Mouse (Mus musculus): ENCODE measurements around the gene Ahcy. TPM values are rescaled to one million over a fixed set of nuclear protein-coding genes. Genes with fewer than 3 reads are reported as not detected.
"Not testable (repeated sequence)": the region's sequence is repeated elsewhere in the genome, so short reads cannot be mapped to it uniquely, and the experiment has no call there.

The Ahcy gene
- 45.1 and 47.6 TPM in 2 replicates for polyA plus RNA-seq (2015; fragmentation: Nextera tagmentation; extraction: Ambion mirVana)

DNA sequence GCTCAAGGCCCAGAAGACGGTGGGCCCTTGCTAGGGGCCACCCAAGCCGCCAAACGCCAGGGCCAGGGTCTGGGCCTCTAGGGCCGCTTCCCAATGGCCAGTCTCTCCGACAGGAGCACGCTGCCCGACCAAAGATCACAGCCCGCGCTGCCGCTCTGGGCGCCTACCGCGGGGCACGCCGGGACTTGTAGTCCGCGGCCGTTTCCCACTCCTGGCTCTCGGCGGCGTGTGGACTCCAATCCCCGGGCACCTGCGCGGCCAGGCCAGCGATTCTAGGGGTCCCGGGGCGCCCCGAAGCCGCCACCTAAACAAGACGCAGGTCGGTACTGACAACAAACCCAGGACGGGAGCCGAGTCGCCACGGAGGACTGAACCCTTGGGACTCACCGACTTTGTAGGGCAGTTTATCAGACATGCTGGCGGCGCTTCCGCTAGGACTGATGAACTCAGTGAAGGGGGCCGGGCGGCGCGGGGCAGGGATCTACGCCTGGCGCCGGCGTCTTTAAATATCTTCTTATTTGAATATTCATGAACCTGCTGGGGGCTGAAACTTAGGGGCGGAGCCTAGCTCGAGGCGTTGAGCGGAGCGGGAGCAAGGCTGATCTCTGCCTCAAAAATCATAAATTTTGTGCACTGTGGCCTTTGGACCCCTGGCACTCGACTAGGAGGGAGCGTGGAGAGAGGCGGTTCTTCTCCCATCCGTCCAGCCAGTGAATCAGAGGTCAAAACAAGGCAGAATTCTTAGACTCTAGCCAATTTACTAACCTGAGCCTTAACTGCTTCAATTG is at the start of gene Ahcy:
Gene Ahcy (minus strand): TSS at position 520 of the 788 bp plus-strand sequence.
- peaks cover 20% of the 10 kb centered on the region for H3K4me1 ChIP-seq (replicated peaks; ENCODE audit: control insufficient read depth, insufficient read depth, low read length)
- peak; percentile 97 for ATAC-seq
- no peaks in the 10 kb centered on the region for H3K27me3 ChIP-seq (replicated peaks; ENCODE audit: control insufficient read depth, insufficient read depth, low read length)
- H3K36me3 ChIP-seq (ENCODE audit: control insufficient read depth, insufficient read depth): no peaks in the 10 kb centered on the region
- peak within 1 kb of the TSS; percentile 77 for H3K4me2 ChIP-seq (ENCODE audit: low read length)
- peak within 1 kb of the TSS; percentile 87 for H3K4me3 ChIP-seq (replicated peaks; ENCODE audit: low read length)
- peak within 1 kb of the TSS; percentile 87 for H3K27ac ChIP-seq (ENCODE audit: low read length)
- no peaks in the 10 kb centered on the region for H3K9me3 ChIP-seq (ENCODE audit: control insufficient read depth, low read length)
- peak within 1 kb of the TSS; percentile 91 for H3K9ac ChIP-seq (replicated peaks; ENCODE audit: low read depth, low read length)
- under 1% methylated on average over 56 of the region's 56 CpGs for WGBS

DNA sequence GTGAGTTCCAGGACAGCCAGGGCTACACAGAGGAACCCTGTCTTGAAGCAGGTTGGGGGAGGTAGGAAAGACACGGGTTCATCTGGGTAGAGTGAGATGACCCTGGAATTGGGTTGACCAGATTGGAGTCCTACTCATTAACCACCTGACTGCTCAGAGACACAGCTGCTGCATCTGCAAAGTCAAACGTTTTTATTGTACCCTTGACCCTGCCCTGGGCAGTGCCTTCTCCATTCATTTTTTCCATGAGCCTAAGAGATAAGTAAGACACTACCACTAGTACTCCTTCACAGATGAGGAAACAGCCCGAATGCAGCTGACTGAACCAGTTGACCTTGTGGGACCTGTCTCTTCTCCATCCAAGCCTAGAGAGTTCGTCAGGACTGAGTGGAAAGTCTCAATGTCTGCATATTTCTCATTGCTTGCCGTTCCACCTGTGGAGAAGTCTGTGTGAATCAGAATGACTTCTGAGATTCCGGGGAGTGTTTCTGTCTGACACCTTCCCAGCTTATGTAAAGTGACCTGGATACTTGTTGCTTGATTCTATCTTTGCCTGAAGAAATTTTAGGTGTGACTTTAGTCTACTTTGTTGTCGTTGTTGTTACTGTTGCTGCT is 41.0 kb upstream of the Ahcy start:
- ATAC-seq: no peak
- Histone ChIP-seq H3K36me3 (ENCODE audit: control insufficient read depth, insufficient read depth) (no peaks in the 10 kb centered on the region), H3K4me1 (replicated peaks; ENCODE audit: control insufficient read depth, insufficient read depth, low read length) (no peaks in the 10 kb centered on the region), H3K9ac (replicated peaks; ENCODE audit: low read depth, low read length) (no peak overlapping the region), H3K9me3 (ENCODE audit: control insufficient read depth, low read length) (no peaks in the 10 kb centered on the region), H3K4me2 (ENCODE audit: low read length) (no peak overlapping the region), H3K4me3 (replicated peaks; ENCODE audit: low read length) (no peak overlapping the region), H3K27me3 (replicated peaks; ENCODE audit: control insufficient read depth, insufficient read depth, low read length) (no peaks in the 10 kb centered on the region), H3K27ac (ENCODE audit: low read length) (no peak overlapping the region)
- 80% methylated on average over 7 of the region's 7 CpGs for whole genome bisulfite sequencing

DNA sequence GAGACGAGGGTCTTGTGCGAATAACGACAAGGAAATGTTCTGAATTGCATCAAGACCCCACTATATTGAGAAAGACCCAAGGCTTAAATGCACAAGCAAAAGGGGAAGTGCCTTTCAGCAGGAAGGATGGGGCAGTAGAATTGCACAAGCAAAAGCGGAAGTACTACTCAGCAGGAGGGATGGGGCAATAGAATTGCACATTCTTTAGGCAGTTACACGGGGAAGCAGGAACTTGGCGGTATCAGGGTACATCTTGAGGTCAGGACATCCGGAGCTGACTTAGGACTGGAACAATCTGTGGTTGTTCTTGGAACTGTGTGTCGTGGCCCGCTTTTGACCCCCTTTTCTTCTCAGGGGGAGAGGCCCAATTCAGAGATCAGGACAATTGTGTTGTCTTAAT is 33.0 kb upstream of the Ahcy start:
- not testable (repeated sequence) for H3K4me1 ChIP-seq (replicated peaks; ENCODE audit: control insufficient read depth, insufficient read depth, low read length); H3K27ac ChIP-seq (ENCODE audit: low read length); H3K36me3 ChIP-seq (ENCODE audit: control insufficient read depth, insufficient read depth); H3K9me3 ChIP-seq (ENCODE audit: control insufficient read depth, low read length); ATAC-seq; H3K27me3 ChIP-seq (replicated peaks; ENCODE audit: control insufficient read depth, insufficient read depth, low read length); H3K9ac ChIP-seq (replicated peaks; ENCODE audit: low read depth, low read length); H3K4me3 ChIP-seq (replicated peaks; ENCODE audit: low read length); H3K4me2 ChIP-seq (ENCODE audit: low read length)
- WGBS: 83% methylated on average over 9 of the region's 9 CpGs

DNA sequence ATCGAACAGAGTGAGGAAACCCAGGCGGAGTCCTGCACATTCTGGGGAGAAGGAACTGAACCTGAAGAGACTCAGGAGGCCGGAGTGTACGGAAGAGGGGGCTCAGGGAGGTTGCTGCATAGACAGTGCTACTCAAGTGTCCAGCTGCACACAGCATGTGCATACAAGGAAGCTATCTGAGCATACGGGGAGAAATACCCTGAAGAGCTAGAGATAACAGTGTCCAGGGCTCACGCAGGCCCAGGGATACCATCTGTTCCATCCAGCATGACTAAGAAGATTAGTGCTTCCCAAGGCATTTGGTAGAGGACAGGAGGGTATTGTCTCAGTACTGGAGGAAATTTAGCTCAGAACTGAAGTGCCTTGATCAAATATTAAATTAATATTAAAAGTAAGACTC is 29.3 kb upstream of the Ahcy start:
- H3K27me3 ChIP-seq (replicated peaks; ENCODE audit: control insufficient read depth, insufficient read depth, low read length): no peaks in the 10 kb centered on the region
- no peak overlapping the region for H3K9ac ChIP-seq (replicated peaks; ENCODE audit: low read depth, low read length)
- H3K9me3 ChIP-seq (ENCODE audit: control insufficient read depth, low read length): no peaks in the 10 kb centered on the region
- 80% methylated on average over 6 of the region's 6 CpGs for WGBS
- no peaks in the 10 kb centered on the region for H3K36me3 ChIP-seq (ENCODE audit: control insufficient read depth, insufficient read depth)
- H3K27ac ChIP-seq (ENCODE audit: low read length): no peak overlapping the region
- no peaks in the 10 kb centered on the region for H3K4me1 ChIP-seq (replicated peaks; ENCODE audit: control insufficient read depth, insufficient read depth, low read length)
- ATAC-seq: no peak
- no peak overlapping the region for H3K4me3 ChIP-seq (replicated peaks; ENCODE audit: low read length)
- no peak overlapping the region for H3K4me2 ChIP-seq (ENCODE audit: low read length)

DNA sequence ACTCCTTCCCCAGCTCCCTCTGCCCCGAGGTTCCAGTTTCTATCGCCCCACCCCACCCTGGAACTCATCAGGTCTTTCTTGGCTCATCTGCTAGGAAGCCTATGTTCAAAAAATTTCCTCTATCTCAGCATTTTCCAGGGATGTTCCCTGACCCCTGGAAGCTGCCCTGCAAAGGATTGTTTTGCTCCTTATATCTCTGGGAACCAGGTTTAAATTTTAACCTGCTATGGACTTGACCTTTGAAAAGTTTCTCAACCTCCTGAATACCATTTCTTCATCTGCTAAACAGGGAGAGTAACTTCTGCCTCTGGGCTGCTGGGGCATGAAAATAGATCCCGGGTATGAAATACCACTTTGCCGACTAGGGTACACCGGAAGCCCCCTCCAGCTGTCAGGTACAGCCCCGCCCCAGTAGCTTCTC is 27.5 kb upstream of the Ahcy start:
- 76% methylated on average over 6 of the region's 6 CpGs for WGBS
- H3K4me2 ChIP-seq (ENCODE audit: low read length): no peak overlapping the region
- no peaks in the 10 kb centered on the region for H3K27me3 ChIP-seq (replicated peaks; ENCODE audit: control insufficient read depth, insufficient read depth, low read length)
- ATAC-seq: no peak
- no peaks in the 10 kb centered on the region for H3K36me3 ChIP-seq (ENCODE audit: control insufficient read depth, insufficient read depth)
- H3K9me3 ChIP-seq (ENCODE audit: control insufficient read depth, low read length): no peaks in the 10 kb centered on the region
- no peak overlapping the region for H3K9ac ChIP-seq (replicated peaks; ENCODE audit: low read depth, low read length)
- H3K4me3 ChIP-seq (replicated peaks; ENCODE audit: low read length): no peak overlapping the region
- no peaks in the 10 kb centered on the region for H3K4me1 ChIP-seq (replicated peaks; ENCODE audit: control insufficient read depth, insufficient read depth, low read length)
- no peak overlapping the region for H3K27ac ChIP-seq (ENCODE audit: low read length)

DNA sequence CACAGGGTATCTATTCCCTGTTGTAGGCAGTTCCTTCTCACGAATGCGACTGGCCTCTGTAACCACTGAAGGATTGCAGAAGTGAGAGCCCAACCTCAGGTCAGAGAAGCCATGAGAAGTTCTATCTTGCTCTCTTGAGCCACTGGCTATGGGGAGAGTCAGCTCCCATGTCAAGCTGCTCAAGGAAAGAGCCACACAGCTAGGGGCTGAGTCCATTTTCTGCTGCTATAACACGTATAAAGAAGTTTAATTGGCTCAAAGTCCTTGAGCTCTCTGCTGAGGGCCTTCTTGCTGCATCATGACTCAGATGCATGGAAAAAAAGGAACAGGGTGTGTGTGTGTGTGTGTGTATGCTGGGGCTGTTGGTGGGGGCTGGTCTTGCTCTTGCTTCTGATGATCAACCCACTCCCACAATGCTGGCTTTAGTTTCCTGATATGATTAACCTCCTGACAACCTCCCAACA is 26.5 kb upstream of the Ahcy start:
- Histone ChIP-seq H3K27ac (ENCODE audit: low read length) (no peak overlapping the region), H3K9ac (replicated peaks; ENCODE audit: low read depth, low read length) (no peak overlapping the region), H3K36me3 (ENCODE audit: control insufficient read depth, insufficient read depth) (no peaks in the 10 kb centered on the region), H3K4me2 (ENCODE audit: low read length) (no peak overlapping the region), H3K4me3 (replicated peaks; ENCODE audit: low read length) (no peak overlapping the region), H3K9me3 (ENCODE audit: control insufficient read depth, low read length) (no peaks in the 10 kb centered on the region), H3K4me1 (replicated peaks; ENCODE audit: control insufficient read depth, insufficient read depth, low read length) (no peaks in the 10 kb centered on the region), H3K27me3 (replicated peaks; ENCODE audit: control insufficient read depth, insufficient read depth, low read length) (no peaks in the 10 kb centered on the region)
- 86% methylated on average over 3 of the region's 3 CpGs for WGBS
- ATAC-seq: no peak

DNA sequence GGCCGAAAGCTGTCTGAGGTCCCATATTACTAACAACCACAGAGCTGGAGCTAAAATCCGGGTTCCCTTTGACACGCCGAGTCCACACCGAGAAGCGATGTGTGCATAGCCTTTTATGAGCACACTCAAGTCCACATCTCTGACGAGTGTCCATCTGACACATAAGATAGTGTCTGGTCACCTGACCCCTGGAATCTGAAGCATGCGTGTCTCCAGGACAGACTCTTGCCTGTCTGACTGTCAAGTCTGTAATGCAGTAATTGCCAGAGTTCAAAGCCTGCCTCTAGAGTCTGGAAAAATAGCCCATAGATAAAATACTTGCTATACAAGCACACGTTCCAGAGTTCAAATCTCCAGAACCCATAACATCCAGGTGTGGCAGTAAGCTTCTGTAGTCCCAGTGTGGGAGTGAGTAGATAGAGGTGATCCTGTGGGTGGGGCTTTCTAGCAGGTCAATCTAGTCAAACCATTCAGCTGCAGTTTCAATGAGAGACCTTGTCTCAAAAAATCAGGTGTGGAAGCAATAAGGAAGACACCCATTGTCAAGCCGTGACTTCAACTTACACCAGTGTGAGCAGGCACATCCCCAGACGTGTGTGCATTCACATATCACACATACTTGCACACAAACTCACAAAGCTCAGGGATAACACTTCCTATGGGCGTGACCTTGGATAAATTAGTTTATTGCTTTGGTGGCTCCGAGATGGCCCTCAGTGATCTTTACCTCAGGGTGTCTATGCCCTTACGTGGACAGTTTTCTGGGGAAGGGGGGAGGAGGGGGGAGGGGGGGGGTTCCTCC is 25.9 kb upstream of the Ahcy start:
- no peaks in the 10 kb centered on the region for H3K27me3 ChIP-seq (replicated peaks; ENCODE audit: control insufficient read depth, insufficient read depth, low read length)
- no peaks in the 10 kb centered on the region for H3K4me1 ChIP-seq (replicated peaks; ENCODE audit: control insufficient read depth, insufficient read depth, low read length)
- no peak for ATAC-seq
- H3K36me3 ChIP-seq (ENCODE audit: control insufficient read depth, insufficient read depth): no peaks in the 10 kb centered on the region
- H3K4me3 ChIP-seq (replicated peaks; ENCODE audit: low read length): no peak overlapping the region
- H3K4me2 ChIP-seq (ENCODE audit: low read length): no peak overlapping the region
- H3K9ac ChIP-seq (replicated peaks; ENCODE audit: low read depth, low read length): no peak overlapping the region
- 88% methylated on average over 14 of the region's 14 CpGs for WGBS
- H3K27ac ChIP-seq (ENCODE audit: low read length): no peak overlapping the region
- no peaks in the 10 kb centered on the region for H3K9me3 ChIP-seq (ENCODE audit: control insufficient read depth, low read length)

DNA sequence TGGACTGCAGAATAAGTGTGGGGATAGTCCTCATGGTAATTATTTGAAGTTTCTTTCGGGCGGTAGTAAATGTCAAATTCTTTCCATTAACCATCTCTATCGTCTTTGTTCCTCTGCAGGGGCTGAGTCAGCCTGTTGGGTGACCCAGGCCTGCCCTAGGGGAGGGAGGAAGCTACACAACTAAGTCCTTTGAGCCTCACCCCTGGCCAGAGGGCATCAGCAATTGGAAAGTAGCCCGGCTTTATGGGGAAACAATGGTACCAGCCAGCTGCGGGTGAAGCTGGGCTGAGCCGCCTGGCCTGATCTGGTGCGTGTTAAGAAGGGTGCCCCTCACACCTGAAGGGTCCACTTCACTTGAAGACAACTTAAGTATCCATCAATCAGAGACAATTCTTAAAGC is 25.1 kb upstream of the Ahcy start:
- H3K27ac ChIP-seq (ENCODE audit: low read length): no peak overlapping the region
- H3K9ac ChIP-seq (replicated peaks; ENCODE audit: low read depth, low read length): no peak overlapping the region
- no peaks in the 10 kb centered on the region for H3K36me3 ChIP-seq (ENCODE audit: control insufficient read depth, insufficient read depth)
- no peak overlapping the region for H3K4me3 ChIP-seq (replicated peaks; ENCODE audit: low read length)
- no peaks in the 10 kb centered on the region for H3K9me3 ChIP-seq (ENCODE audit: control insufficient read depth, low read length)
- H3K27me3 ChIP-seq (replicated peaks; ENCODE audit: control insufficient read depth, insufficient read depth, low read length): no peaks in the 10 kb centered on the region
- H3K4me1 ChIP-seq (replicated peaks; ENCODE audit: control insufficient read depth, insufficient read depth, low read length): no peaks in the 10 kb centered on the region
- ATAC-seq: no peak
- H3K4me2 ChIP-seq (ENCODE audit: low read length): no peak overlapping the region
- 72% methylated on average over 7 of the region's 7 CpGs for WGBS

DNA sequence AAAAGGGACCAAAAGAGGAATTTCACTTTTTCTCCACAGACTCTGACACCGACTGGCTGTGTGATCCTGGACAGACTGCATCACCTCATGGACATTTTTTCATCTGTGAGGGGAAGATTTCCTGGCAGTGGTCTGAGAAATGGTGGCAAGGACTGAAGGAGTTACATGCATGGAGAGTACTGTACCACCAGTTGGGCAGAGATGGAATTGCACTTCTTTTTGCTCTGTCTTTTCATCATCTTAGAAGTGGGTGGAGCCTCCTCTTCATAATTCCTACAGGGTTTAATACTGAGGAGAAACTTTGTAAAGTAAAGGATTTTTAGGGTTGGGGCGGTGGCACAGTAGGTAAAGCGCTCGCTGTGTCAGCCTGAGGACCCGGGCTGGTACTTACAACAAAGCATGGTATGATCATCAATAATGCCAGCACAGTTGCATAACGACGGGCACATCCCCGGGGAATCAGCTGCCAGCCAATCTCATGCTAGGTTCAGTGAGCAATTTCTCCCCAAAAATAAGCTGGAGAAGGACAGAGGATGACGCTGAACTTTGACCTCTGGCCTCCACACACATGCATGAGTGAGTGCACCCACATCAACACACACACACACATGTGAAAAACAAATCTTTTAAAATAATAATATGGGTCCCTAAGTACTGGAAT is 24.6 kb upstream of the Ahcy start:
- Histone ChIP-seq H3K9ac (replicated peaks; ENCODE audit: low read depth, low read length) (no peak overlapping the region), H3K4me2 (ENCODE audit: low read length) (no peak overlapping the region), H3K9me3 (ENCODE audit: control insufficient read depth, low read length) (no peaks in the 10 kb centered on the region), H3K4me3 (replicated peaks; ENCODE audit: low read length) (no peak overlapping the region), H3K27me3 (replicated peaks; ENCODE audit: control insufficient read depth, insufficient read depth, low read length) (no peaks in the 10 kb centered on the region), H3K36me3 (ENCODE audit: control insufficient read depth, insufficient read depth) (no peaks in the 10 kb centered on the region), H3K27ac (ENCODE audit: low read length) (no peak overlapping the region), H3K4me1 (replicated peaks; ENCODE audit: control insufficient read depth, insufficient read depth, low read length) (no peaks in the 10 kb centered on the region)
- WGBS: 86% methylated on average over 9 of the region's 9 CpGs
- no peak for ATAC-seq

Measured in forebrain, embryonic 16.5 days (tissue).